Comparison of ENCODE assay signal across 10 mouse cellular contexts in genomic region chr16:21470416-21470815, GRCm38 (mm10). TPM values are rescaled to one million over a fixed set of nuclear protein-coding genes. Genes with fewer than 3 reads are reported as not detected.
DNase-seq lines count a peak whose midpoint lies in the region; ATAC-seq and TF ChIP-seq lines count a peak whose summit lies in the region.
"Had no signal": no experiment of that assay in that cellular context is flagged by ENCODE, and none has a peak within 500 bp of the region (broad histone marks: within the 10 kb centered on the region; RNA-seq: fewer than 3 reads in every experiment).

No protein-coding gene starts in this region.

- H3K4me1 ChIP-seq in E14TG2a.4 (replicated peaks; ENCODE audit: low read depth, low read length) = peaks cover 18% of the 10 kb centered on the region
- no peaks in the 10 kb centered on the region for H3K4me1 ChIP-seq in midbrain, embryonic 11.5 days (ENCODE audit: control insufficient read depth, insufficient read depth, low read length)

- no peak for ATAC-seq in Patski
- ATAC-seq in megakaryocyte progenitor cell, adult 5-6 weeks (replicated peaks; ENCODE audit: poor library complexity) = 0 out of 2 replicates have a peak, but pooled peaks have one; percentile 34
- ATAC-seq in midbrain, embryonic 11.5 days (ENCODE audit: low FRiP score) = no peak

- no peak for DNase-seq in layer of hippocampus, adult 2 months (ENCODE audit: low spot score in 2 of 2)
- DNase-seq in layer of hippocampus, postnatal 36 days = no peak
- no peak for DNase-seq in Patski (ENCODE audit: low read depth, low spot score)
- DNase-seq in midbrain, embryonic 11.5 days (ENCODE audit: low spot score, missing footprints) = no peak
- no peak for DNase-seq in right cerebral cortex, postnatal 36 days (ENCODE audit: low spot score in 2 of 2)
- DNase-seq: gastrocnemius, postnatal 25 days; midbrain, embryonic 14.5 days; right cerebral cortex, adult 18-20 months had no signal

- TF ChIP-seq CTCF in layer of hippocampus, adult 2 months (conservative IDR thresholded peaks at IDR 0.05) = peak; percentile 77
- TF ChIP-seq CTCF in E14TG2a.4 (conservative IDR thresholded peaks at IDR 0.05; ENCODE audit: low read length) (peak; percentile 91), Patski (IDR thresholded peaks at IDR 0.05) (peak; percentile 77)

- CTCF ChIA-PET in Patski (lab: Charles Lee) = interaction anchor here (1.2 kb wide), 2 partner anchors 9 to 14 kb away, joined by 3 to 4 read pairs; no protein-coding TSS in a partner anchor

- H3K4me2 ChIP-seq in midbrain, embryonic 11.5 days = no peak overlapping the region

- H3K9me3 ChIP-seq in E14TG2a.4 (ENCODE audit: low read length) = no peaks in the 10 kb centered on the region
- H3K9me3 ChIP-seq in midbrain, embryonic 11.5 days (ENCODE audit: control insufficient read depth, low read length) = peaks cover 2% of the 10 kb centered on the region; the same call in 1 of the 2 replicates

- 86% methylated on average over 4 of the region's 4 CpGs for WGBS in midbrain, embryonic 11.5 days

- H3K9ac ChIP-seq in midbrain, embryonic 11.5 days (ENCODE audit: low read length) = no peak overlapping the region

- no peaks in the 10 kb centered on the region; the same call in 1 of the 2 replicates for H3K36me3 ChIP-seq in E14TG2a.4 (ENCODE audit: insufficient read depth, low read length)
- peaks cover 17% of the 10 kb centered on the region for H3K36me3 ChIP-seq in midbrain, embryonic 11.5 days (ENCODE audit: control insufficient read depth, insufficient read depth, low read length)

- H3K27ac ChIP-seq in layer of hippocampus, adult 2 months = no peak overlapping the region
- H3K27ac ChIP-seq in midbrain, embryonic 11.5 days (ENCODE audit: low read depth, low read length) = no peak overlapping the region

- POLR2A ChIA-PET in Patski (lab: Charles Lee) = interaction anchor here (1.0 kb wide), 1 partner anchor 97 kb away, joined by 3 read pairs; no protein-coding TSS in a partner anchor

- in situ Hi-C loops in Patski (cut with MboI; ENCODE audit: low pct_unique_long_range_greater_than_20kb) = no loop called here

- no peak overlapping the region for H3K4me3 ChIP-seq in layer of hippocampus, adult 2 months
- H3K4me3 ChIP-seq in E14TG2a.4 (replicated peaks; ENCODE audit: low read length) = no peak overlapping the region
- no peak overlapping the region for H3K4me3 ChIP-seq in midbrain, embryonic 11.5 days (ENCODE audit: low read depth, low read length)

- no peaks in the 10 kb centered on the region for H3K27me3 ChIP-seq in E14TG2a.4 (ENCODE audit: insufficient read depth, low read length)
- H3K27me3 ChIP-seq in Patski = no peaks in the 10 kb centered on the region
- H3K27me3 ChIP-seq in midbrain, embryonic 11.5 days (ENCODE audit: control insufficient read depth, insufficient read depth, low read length) = no peaks in the 10 kb centered on the region

RNA-seq across cellular contexts. Expression of gene Vps8, which starts 47.5 kb away (rescaled TPM):
- 10 to 100 TPM; 55.1 to 55.9 TPM for total RNA-seq in layer of hippocampus, adult 2 months (2021)
- total RNA-seq in layer of hippocampus, postnatal 36 days (2021) = 10 to 100 TPM; 48.1 to 54.7 TPM
- polyA plus RNA-seq in Patski (2021) = 18.9 TPM
- total RNA-seq in megakaryocyte progenitor cell, adult 5-6 weeks (2015) = 16.8 and 33.0 TPM in 2 replicates
- total RNA-seq in megakaryocyte progenitor cell, adult 5-6 weeks (2017) = 26.9 and 27.4 TPM in 2 replicates
- polyA plus RNA-seq in midbrain, embryonic 11.5 days (2014; fragmentation: Nextera tagmentation; extraction: Ambion mirVana) = 27.1 and 28.4 TPM in 2 replicates
